Mouse (Mus musculus) spleen, adult 2 months (tissue): Measurements from ENCODE around the gene Hoxb7.

Experiments
- CTCF ChIP-seq: fragments of 200-500 bp; IDR thresholded peaks from 2 replicates; pipeline ENCODE4 v1.5.1; 2011; ENCODE audit warnings: mild to moderate bottlenecking, inconsistent platforms; ENCODE audit not compliant: insufficient read depth, insufficient read length, insufficient replicate concordance; ENCODE audit errors: extremely low read depth
- POLR2A ChIP-seq: fragments of 200-500 bp; IDR thresholded peaks from 2 replicates; pipeline ENCODE4 v1.6.1; 2011; ENCODE audit warnings: low read depth, low read length, inconsistent platforms

- TF ChIP-seq POLR2A (no peak), CTCF (no peak)
Observed at GRCm38 (mm10) chr11:96296997-96297396, 10.6 kb downstream of the Hoxb7 start.
